Mouse (Mus musculus) liver, adult 2 months (tissue): Measurements from ENCODE around the gene Pibf1. TPM values are rescaled to one million over a fixed set of nuclear protein-coding genes. Genes with fewer than 3 reads are reported as not detected.

ENCODE experiments used
- DNase-seq: peaks from one replicate; pipeline ENCODE4 v3.0.0-alpha.2; 2011; ENCODE audit warnings: low read depth, low spot score; ENCODE audit errors: extremely low read depth
- H3K27ac ChIP-seq: fragments of 200-500 bp; replicated peaks from 2 replicates; pipeline ENCODE4 v1.5.1; 2012; ENCODE audit warnings: low read depth, mild to moderate bottlenecking, control low read depth, inconsistent platforms, low read length; ENCODE audit not compliant: insufficient read depth
- H3K27me3 ChIP-seq: fragments of 200-500 bp; 2 replicates; pipeline ENCODE4 v1.6.1; 2012; ENCODE audit warnings: mild to moderate bottlenecking, moderate library complexity, low read length, inconsistent platforms; ENCODE audit not compliant: control insufficient read depth, insufficient read depth
- H3K36me3 ChIP-seq: fragments of 200-500 bp; 2 replicates; pipeline ENCODE4 v1.6.1; 2012; ENCODE audit warnings: low read length, inconsistent platforms; ENCODE audit not compliant: control insufficient read depth, insufficient read depth
- H3K4me1 ChIP-seq: fragments of 200-500 bp; 2 replicates; pipeline ENCODE4 v1.6.1; 2011; ENCODE audit warnings: low read length; ENCODE audit not compliant: control insufficient read depth, insufficient read depth
- H3K4me3 ChIP-seq: fragments of 200-500 bp; 2 replicates; pipeline ENCODE4 v1.5.1; 2011; ENCODE audit warnings: low read depth, mild to moderate bottlenecking, control low read depth, low read length, moderate library complexity; ENCODE audit not compliant: insufficient read depth
- H3K79me2 ChIP-seq: fragments of 200-500 bp; 2 replicates; pipeline ENCODE4 v1.6.1; 2012; ENCODE audit warnings: inconsistent platforms, mild to moderate bottlenecking, low read length, moderate library complexity; ENCODE audit not compliant: control insufficient read depth, insufficient read depth
- H3K9ac ChIP-seq: fragments of 200-500 bp; 2 replicates; pipeline ENCODE4 v1.6.1; 2012; ENCODE audit warnings: low read depth, mild to moderate bottlenecking, control low read depth, inconsistent platforms, low read length
- CTCF ChIP-seq: fragments of 200-500 bp; IDR thresholded peaks from 2 replicates; pipeline ENCODE4 v1.5.1; 2011; ENCODE audit warnings: low read depth, low read length, control low read depth
- POLR2A ChIP-seq: fragments of 200-500 bp; IDR thresholded peaks from 2 replicates; pipeline ENCODE4 v1.6.1; 2011; ENCODE audit warnings: low read length, control low read depth; ENCODE audit not compliant: insufficient read depth; ENCODE audit errors: extremely low read depth
- WGBS: fragments of 180-500 bp; shearing (Covaris S2); methylation state at CpG from one replicate; pipeline ENCODE4 v1.1.7; 2018; 5-methylcytosine and 5-hydroxymethylcytosine counted together
- polyA plus RNA-seq: library from polyadenylated mRNA; depleted of rRNA; stranded (reverse); fragments of >200 nt; gene quantifications from 2 replicates; pipeline ENCODE4 v1.2.3, GENCODE M21; 2012
- total RNA-seq: library from RNA; depleted of rRNA; stranded (reverse); fragments of >200 nt; gene quantifications from 2 replicates; pipeline ENCODE4 v1.2.3, GENCODE M21; 2014

The Pibf1 gene
- total and polyA plus RNA-seq, 2 experiments = 0.70 to 8.3 TPM

DNA sequence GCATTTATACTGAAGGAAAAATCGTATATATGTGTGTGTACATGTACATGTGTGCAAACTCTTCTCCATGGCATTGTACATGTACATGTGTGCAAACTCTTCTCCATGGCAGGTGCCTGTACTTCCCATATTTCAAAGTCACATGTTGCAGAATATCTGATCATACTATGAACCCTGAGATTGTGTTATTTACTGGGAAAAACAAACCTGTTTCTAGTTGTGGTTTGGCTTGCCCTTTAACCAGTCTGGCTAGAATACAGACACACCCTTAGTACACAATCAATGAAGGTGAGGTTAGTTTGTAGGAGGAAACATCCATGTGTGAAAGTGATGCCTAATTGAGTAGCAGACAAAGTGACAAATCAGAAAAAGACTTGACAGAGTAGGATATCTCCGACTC, 29.8 kb downstream of the Pibf1 start:
- peak; percentile 96 for DNase-seq
- no peaks in the 10 kb centered on the region for H3K79me2 ChIP-seq
- WGBS = 60% methylated on average over 2 of the region's 2 CpGs
- peaks cover 15% of the 10 kb centered on the region; the same call in 1 of the 2 replicates for H3K4me1 ChIP-seq
- peak overlapping the region; percentile 44 for H3K27ac ChIP-seq
- H3K4me3 ChIP-seq = no peak overlapping the region
- H3K27me3 ChIP-seq = no peaks in the 10 kb centered on the region
- H3K9ac ChIP-seq = no peak overlapping the region
- peaks cover 5% of the 10 kb centered on the region; the same call in 1 of the 2 replicates for H3K36me3 ChIP-seq
- TF ChIP-seq CTCF (no peak), POLR2A (no peak)

DNA sequence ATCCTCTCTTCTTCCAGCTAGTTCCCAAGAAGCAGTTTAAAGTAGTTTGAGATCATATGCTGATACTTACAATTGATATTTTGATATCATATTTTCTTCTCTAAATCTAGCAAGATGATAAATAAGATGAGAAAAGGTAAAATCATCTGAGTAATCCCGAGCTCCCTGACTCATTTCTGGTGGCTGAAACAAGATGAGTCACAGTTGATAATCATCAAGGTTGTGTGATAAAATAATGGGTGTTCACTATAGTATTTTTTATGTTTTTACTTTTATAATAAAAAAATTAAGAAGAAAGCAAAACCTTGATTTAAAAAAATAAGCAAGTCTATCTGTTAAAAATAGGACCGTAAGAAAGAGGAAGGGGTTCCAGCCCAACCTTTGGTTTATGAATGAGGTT, 34.8 kb downstream of the Pibf1 start:
- H3K36me3 ChIP-seq = peaks cover 25% of the 10 kb centered on the region
- no peak for DNase-seq
- TF ChIP-seq POLR2A (no peak), CTCF (no peak)
- 0 out of 2 replicates have a peak, but pooled peaks cover 4% of the 10 kb centered on the region for H3K4me1 ChIP-seq
- no peaks in the 10 kb centered on the region for H3K27me3 ChIP-seq
- no peak overlapping the region for H3K27ac ChIP-seq
- H3K4me3 ChIP-seq = no peak overlapping the region
- 94% methylated on average over 2 of the region's 2 CpGs for WGBS
- no peak overlapping the region for H3K9ac ChIP-seq
- H3K79me2 ChIP-seq = no peaks in the 10 kb centered on the region

DNA sequence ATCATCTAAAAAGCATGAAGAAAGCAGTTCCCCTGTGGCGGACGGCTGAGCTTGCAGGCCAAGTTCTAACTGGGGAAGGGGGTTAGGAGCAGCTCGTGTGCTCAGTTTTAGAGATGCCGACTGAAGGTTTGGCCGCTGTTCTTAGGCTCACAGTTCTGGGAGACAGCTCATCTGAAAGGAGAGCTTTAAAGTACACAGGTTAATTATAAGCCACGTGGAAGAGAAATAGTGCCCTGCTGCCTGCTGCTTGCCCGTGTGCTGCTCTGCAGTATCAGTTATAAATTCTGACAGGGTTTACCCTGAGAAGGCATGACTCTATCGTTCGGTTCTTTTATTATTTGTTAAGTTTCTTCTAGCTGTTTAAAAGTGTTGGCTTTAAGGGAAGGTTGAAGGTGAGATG, 36.5 kb downstream of the Pibf1 start:
- no peaks in the 10 kb centered on the region for H3K27me3 ChIP-seq
- no peaks in the 10 kb centered on the region for H3K79me2 ChIP-seq
- no peaks in the 10 kb centered on the region for H3K4me1 ChIP-seq
- no peak overlapping the region for H3K27ac ChIP-seq
- no peak overlapping the region for H3K9ac ChIP-seq
- WGBS = 88% methylated on average over 9 of the region's 9 CpGs
- H3K36me3 ChIP-seq = peaks cover 31% of the 10 kb centered on the region
- no peak overlapping the region for H3K4me3 ChIP-seq
- no peak for DNase-seq
- no peak for TF ChIP-seq POLR2A
- no peak for TF ChIP-seq CTCF

DNA sequence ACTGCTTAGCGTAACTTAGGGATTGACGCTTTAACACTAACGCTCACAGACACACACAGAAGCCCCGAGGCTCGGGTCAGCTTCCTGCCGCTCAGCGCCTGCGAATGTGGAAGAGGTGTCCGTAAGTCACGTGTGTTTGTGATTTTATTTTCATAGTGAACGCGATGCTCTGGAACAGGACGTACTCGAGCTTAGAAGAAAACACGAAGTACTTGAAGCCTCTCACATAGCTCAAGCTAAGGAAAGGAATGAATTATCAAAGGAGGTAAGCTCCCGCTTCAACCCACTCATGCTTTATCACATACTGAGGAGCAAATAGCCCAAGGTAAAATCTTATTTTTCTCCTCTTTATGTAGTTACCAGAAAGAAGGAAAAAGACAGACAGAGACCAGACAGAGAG, 37.1 kb downstream of the Pibf1 start:
- H3K36me3 ChIP-seq = peaks cover 31% of the 10 kb centered on the region
- TF ChIP-seq POLR2A (no peak), CTCF (no peak)
- DNase-seq = no peak
- H3K4me1 ChIP-seq = no peaks in the 10 kb centered on the region
- WGBS = 96% methylated on average over 16 of the region's 16 CpGs
- no peak overlapping the region for H3K9ac ChIP-seq
- no peaks in the 10 kb centered on the region for H3K79me2 ChIP-seq
- no peaks in the 10 kb centered on the region for H3K27me3 ChIP-seq
- H3K4me3 ChIP-seq = no peak overlapping the region
- H3K27ac ChIP-seq = no peak overlapping the region

DNA sequence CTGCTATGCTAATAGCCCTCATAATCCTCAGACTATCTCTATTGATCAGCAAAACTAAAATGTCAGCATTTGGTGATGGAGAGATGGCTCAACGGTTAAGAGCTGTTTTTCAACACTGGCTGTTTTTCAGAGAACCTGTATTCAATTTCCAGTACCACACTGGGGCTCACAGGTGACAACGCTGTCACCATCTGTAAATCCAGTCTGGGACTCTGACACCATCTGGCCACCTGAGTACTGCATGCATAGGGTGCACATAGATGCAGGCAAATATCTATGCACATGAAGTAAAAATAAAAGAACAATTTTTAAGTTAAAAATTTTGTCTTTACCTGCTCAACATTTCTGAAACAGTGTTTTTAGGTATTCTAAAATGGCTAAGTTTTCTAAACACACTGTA, 40.8 kb downstream of the Pibf1 start:
- Histone ChIP-seq H3K4me3 (no peak overlapping the region), H3K9ac (no peak overlapping the region), H3K4me1 (no peaks in the 10 kb centered on the region), H3K36me3 (peaks cover 23% of the 10 kb centered on the region), H3K79me2 (no peaks in the 10 kb centered on the region), H3K27ac (no peak overlapping the region), H3K27me3 (no peaks in the 10 kb centered on the region)
- no peak for TF ChIP-seq CTCF
- TF ChIP-seq POLR2A = no peak
- WGBS = 87% methylated on average over 2 of the region's 2 CpGs
- no peak for DNase-seq

DNA sequence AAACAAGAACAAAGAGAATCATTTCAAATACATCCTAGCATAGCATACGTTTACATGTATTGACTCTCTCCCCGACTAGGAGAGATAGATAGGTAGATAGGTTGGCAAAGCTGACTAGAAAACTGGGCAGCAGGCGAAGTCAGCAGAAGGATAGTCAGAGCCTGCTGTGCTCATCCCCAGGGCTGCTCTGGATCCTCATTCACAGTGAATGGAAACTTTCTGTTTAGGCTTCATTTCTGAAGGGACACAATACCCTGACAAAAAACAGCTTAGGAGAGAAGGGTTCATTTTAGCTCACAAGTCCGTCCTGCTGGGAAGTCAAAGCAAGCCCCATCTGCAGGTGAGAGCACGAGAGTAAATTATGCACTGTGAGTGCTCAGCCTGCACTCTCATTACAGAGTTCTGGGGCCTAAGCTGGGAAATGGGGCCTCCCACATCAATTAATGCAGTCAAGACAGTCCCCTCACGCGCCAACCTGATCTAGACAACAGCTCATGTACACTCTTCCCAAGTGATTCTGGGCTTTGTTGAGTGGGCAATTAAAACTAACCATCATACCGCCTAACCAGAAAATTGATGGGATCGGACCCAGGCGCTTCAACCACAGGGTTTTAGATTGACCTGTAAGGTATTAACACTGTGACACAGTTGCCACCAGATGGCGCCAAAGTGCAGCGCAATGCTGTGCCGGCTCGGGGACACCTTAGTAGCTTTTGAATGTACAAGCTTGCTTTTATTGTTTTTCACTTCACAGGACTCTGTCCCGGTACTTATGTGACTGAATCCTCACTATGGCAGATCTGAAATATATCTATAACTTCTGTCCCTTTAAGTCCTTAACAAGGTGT, 42.8 kb downstream of the Pibf1 start:
- WGBS = 39% methylated on average over 15 of the region's 15 CpGs
- Histone ChIP-seq H3K36me3 (peaks cover 12% of the 10 kb centered on the region), H3K27ac (no peak overlapping the region), H3K27me3 (no peaks in the 10 kb centered on the region), H3K4me3 (no peak overlapping the region), H3K9ac (no peak overlapping the region), H3K4me1 (no peaks in the 10 kb centered on the region), H3K79me2 (no peaks in the 10 kb centered on the region)
- TF ChIP-seq CTCF (peak; percentile 96), POLR2A (no peak)
- peak; percentile 57 for DNase-seq
